Mouse (Mus musculus) lung, embryonic 16.5 days (tissue): Measurements from ENCODE around the gene Zfp42. TPM values are rescaled to one million over a fixed set of nuclear protein-coding genes. Genes with fewer than 3 reads are reported as not detected.

ENCODE experiments used
- ATAC-seq: fragments of 200-750 bp; cut with Nextera tagmentation; 2 replicates; pipeline ENCODE4 v1.8.0; 2017; ENCODE audit warnings: low read depth, mild to moderate bottlenecking, moderate library complexity
- H3K27ac ChIP-seq: fragments of 300-500 bp; sonication (generic); 2 replicates; pipeline ENCODE4 v1.5.1; 2014; ENCODE audit warnings: mild to moderate bottlenecking, control low read depth, low read length
- H3K27me3 ChIP-seq: fragments of 300-500 bp; sonication (generic); 2 replicates; pipeline ENCODE4 v1.6.1; 2014; ENCODE audit warnings: low read depth, low read length, mixed read lengths; ENCODE audit not compliant: control insufficient read depth, insufficient read depth
- H3K36me3 ChIP-seq: fragments of 300-500 bp; sonication (generic); 2 replicates; pipeline ENCODE4 v1.6.1; 2014; ENCODE audit warnings: low read length; ENCODE audit not compliant: control insufficient read depth, insufficient read depth
- H3K4me1 ChIP-seq: fragments of 300-500 bp; sonication (generic); replicated peaks from 2 replicates; pipeline ENCODE4 v1.6.1; 2014; ENCODE audit warnings: low read length, mixed read lengths; ENCODE audit not compliant: control insufficient read depth, insufficient read depth
- H3K4me2 ChIP-seq: fragments of 300-500 bp; sonication (generic); 2 replicates; pipeline ENCODE4 v1.6.1; 2014; ENCODE audit warnings: low read depth, low read length, control low read depth
- H3K4me3 ChIP-seq: fragments of 300-500 bp; sonication (generic); 2 replicates; pipeline ENCODE4 v1.5.1; 2014; ENCODE audit warnings: mild to moderate bottlenecking, low read length, control low read depth
- H3K9ac ChIP-seq: fragments of 300-500 bp; sonication (generic); 2 replicates; pipeline ENCODE4 v1.6.1; 2014; ENCODE audit warnings: low read length, control low read depth
- H3K9me3 ChIP-seq: fragments of 300-500 bp; sonication (generic); 2 replicates; pipeline ENCODE4 v1.6.1; 2016; ENCODE audit warnings: low read length; ENCODE audit not compliant: control insufficient read depth
- WGBS: fragments of 180-500 bp; shearing (Covaris S2); extraction: QIAGEN DNeasy Blood & Tissue Kit; methylation state at CpG from one replicate; pipeline ENCODE4 v1.1.7; 2014; 5-methylcytosine and 5-hydroxymethylcytosine counted together
- polyA plus RNA-seq: library from polyadenylated mRNA; unstranded; fragments of >200 nt; fragmentation: Nextera tagmentation; extraction: Ambion mirVana; gene quantifications from 2 replicates; pipeline ENCODE4 v1.2.1, GENCODE M21; 2015

Gene Zfp42
- polyA plus RNA-seq, 1 experiment from 2014 or later, result not detected

DNA sequence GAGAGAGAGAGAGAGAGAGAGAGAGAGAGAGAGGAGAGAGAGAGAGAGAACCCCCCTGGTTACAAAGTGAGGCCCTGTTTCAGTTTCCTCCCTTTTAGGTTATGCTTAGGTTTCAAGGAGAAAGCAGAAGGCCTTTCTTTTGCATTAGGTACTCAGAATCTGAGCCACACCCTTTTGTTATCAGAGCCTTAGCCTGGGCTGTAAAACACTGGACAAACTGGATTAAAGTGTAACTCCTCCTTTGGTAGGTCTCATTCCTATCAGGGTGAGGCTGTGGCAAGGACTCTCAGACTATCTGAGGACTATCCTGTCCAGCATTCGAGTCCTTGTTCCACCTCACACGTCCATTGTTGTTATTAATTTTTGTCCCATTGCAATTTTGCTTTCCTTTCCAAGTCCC lies 1.4 kb upstream of the Zfp42 start:
- whole genome bisulfite sequencing, result 52% methylated on average over 2 of the region's 2 CpGs
- H3K4me2 ChIP-seq, result no peak overlapping the region
- H3K4me3 ChIP-seq, result no peak overlapping the region
- no peak overlapping the region for H3K27ac ChIP-seq
- H3K9me3 ChIP-seq, result 0 out of 2 replicates have a peak, but pooled peaks cover 5% of the 10 kb centered on the region
- H3K36me3 ChIP-seq, result no peaks in the 10 kb centered on the region
- no peak overlapping the region for H3K9ac ChIP-seq
- H3K4me1 ChIP-seq, result no peaks in the 10 kb centered on the region
- no peak for ATAC-seq
- no peaks in the 10 kb centered on the region for H3K27me3 ChIP-seq

DNA sequence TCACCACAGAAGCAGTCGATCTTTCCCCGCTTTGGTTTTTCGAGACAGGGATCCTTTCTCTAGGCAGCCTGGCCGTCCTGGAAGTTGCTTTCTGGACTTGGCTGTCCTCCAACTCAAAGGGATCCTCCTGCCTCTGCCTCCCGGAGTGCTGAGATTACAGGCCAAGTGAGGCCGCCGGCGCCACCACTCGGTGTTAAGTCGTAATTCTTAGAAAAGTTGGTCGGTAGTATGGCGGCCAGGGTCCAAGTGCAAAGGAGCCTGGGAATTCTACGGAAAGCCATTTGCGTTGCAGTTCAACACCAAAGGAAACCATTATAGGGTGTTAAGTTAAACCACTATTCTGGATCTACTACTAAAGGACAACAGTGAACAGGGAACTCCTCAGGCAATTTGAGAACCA lies 1.1 kb downstream of the Zfp42 start:
- 94% methylated on average over 14 of the region's 14 CpGs for WGBS
- no peak overlapping the region for H3K4me3 ChIP-seq
- H3K9me3 ChIP-seq, result 0 out of 2 replicates have a peak, but pooled peaks cover 5% of the 10 kb centered on the region
- no peak overlapping the region for H3K9ac ChIP-seq
- ATAC-seq, result no peak
- H3K4me1 ChIP-seq, result no peaks in the 10 kb centered on the region
- no peak overlapping the region for H3K4me2 ChIP-seq
- H3K27me3 ChIP-seq, result no peaks in the 10 kb centered on the region
- no peaks in the 10 kb centered on the region for H3K36me3 ChIP-seq
- no peak overlapping the region for H3K27ac ChIP-seq

DNA sequence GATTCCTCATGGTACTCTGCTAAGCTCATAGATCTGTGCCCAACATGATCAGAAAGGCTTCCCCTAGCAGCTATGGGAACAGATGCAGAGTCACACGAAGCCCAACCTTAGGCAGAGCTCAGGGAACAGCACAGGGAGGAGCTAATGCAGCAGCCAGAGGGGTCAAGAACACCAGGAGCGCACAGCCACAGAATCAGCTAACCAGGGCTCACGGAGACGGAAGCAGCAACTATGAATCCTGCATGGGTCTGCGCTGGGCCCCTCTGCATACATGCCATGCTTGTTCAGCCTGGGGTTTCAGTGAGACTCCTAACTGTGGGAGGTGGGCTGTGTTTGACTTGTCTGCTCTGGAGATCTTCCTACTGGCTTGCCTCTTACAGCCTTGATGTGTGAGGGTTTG lies 7.0 kb downstream of the Zfp42 start:
- Histone ChIP-seq H3K27me3 (no peaks in the 10 kb centered on the region), H3K36me3 (no peaks in the 10 kb centered on the region), H3K27ac (no peak overlapping the region), H3K9ac (no peak overlapping the region), H3K4me1 (no peaks in the 10 kb centered on the region), H3K4me3 (no peak overlapping the region), H3K4me2 (no peak overlapping the region), H3K9me3 (no peaks in the 10 kb centered on the region)
- 61% methylated on average over 5 of the region's 5 CpGs for WGBS
- ATAC-seq, result no peak

DNA sequence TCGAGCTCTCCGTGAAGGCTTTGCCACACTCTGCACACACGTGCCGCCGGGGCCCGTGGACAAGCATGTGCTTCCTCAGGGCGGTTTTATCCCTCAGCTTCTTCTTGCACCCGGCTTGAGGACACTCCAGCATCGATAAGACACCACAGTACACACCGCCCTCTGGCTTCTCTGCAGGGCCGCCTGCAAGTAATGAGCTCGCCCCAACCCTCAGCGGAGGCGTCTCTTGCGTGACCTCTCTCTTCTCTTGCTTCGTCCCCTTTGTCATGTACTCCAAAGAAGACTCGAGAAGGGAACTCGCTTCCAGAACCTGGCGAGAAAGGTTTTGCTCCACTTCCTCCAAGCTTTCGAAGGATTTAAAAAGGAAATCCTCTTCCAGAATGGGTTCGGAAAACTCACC lies 11.0 kb downstream of the Zfp42 start:
- Histone ChIP-seq H3K27me3 (no peaks in the 10 kb centered on the region), H3K9ac (no peak overlapping the region), H3K27ac (no peak overlapping the region), H3K4me3 (no peak overlapping the region), H3K4me1 (no peaks in the 10 kb centered on the region), H3K9me3 (no peaks in the 10 kb centered on the region), H3K4me2 (no peak overlapping the region), H3K36me3 (no peaks in the 10 kb centered on the region)
- WGBS, result 86% methylated on average over 21 of the region's 21 CpGs
- ATAC-seq, result no peak

DNA sequence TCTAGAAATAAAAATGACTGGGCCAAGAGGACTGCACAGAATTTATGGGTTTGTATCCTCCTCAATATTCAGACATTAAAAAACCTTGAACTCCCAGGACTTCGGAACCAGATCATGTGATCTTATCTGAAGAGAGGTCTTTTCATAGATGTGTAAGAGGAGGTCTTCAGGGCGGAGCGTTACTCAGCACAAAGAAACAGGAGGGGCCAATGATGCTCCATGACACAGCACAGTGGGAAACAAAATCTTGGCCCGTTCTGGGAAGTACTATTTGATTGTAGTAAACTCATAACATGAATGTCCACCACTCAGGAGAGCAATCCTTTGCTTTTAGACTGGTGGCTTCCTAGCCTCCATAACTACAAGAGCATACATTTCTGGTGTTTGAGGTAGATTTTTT lies 12.6 kb downstream of the Zfp42 start:
- Histone ChIP-seq H3K4me1 (no peaks in the 10 kb centered on the region), H3K4me3 (no peak overlapping the region), H3K27ac (no peak overlapping the region), H3K4me2 (no peak overlapping the region), H3K9ac (no peak overlapping the region), H3K36me3 (no peaks in the 10 kb centered on the region), H3K27me3 (no peaks in the 10 kb centered on the region), H3K9me3 (no peaks in the 10 kb centered on the region)
- ATAC-seq, result no peak
- WGBS, result 82% methylated on average over 4 of the region's 4 CpGs

DNA sequence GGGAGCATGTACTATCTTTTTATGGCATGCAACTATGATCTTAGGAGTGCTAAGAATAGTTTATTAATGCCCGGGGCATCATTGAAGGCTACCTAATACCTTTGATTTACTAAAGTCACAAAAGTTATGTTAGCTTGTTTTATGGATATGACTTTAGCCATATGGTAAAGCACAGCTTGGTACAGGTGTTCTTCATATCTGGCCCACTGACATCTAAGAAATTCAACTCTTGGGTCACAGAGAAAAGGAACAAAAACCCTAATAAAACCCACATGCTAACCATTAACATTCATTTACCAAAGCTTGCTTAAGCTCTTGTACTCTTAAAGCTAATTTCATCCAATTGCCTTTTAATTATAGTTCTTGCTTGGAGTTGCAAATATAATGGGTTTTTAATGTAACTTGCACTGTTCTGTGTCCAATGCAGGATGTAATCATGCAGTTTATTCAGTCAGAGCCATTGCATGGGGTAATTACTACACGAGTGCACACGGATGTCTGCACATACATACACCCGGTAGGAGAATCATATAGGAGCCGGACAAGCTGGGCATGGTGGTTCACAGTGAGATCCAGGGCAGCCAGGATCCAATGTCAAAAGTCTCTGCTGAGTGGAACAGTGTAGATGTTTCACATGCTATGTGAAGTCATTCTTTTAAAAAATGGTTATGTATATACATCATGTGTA lies 16.2 kb downstream of the Zfp42 start:
- ATAC-seq, result no peak
- no peaks in the 10 kb centered on the region for H3K9me3 ChIP-seq
- WGBS, result 94% methylated on average over 5 of the region's 5 CpGs

DNA sequence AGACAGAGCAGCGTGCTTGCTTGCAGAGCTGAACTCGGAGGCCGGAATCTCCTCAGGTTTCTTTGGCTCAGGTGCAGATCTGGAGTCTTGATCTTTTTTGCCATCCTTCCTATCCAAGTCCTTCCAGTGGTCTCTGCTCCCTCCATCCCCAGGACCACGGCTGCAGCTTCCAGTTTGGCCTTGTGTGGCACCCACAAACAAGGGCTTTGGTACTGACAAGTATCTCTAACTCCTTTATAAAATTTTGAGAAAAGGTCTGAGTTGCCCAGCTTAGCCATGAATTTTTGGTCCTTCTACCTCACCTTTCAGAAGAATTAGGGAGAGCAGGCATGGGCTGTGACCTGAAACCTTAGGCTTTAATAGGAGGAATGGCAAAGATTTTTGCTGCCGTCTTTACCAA lies 17.0 kb downstream of the Zfp42 start:
- WGBS, result 91% methylated on average over 5 of the region's 5 CpGs
- ATAC-seq, result no peak

More for the DNA sequence above, 16.2 kb downstream of the Zfp42 start:
- no peaks in the 10 kb centered on the region for H3K27me3 ChIP-seq
- H3K4me3 ChIP-seq, result no peak overlapping the region
- no peak overlapping the region for H3K4me2 ChIP-seq
- H3K4me1 ChIP-seq, result no peaks in the 10 kb centered on the region
- H3K27ac ChIP-seq, result no peak overlapping the region
- no peaks in the 10 kb centered on the region for H3K36me3 ChIP-seq
- H3K9ac ChIP-seq, result no peak overlapping the region

DNA sequence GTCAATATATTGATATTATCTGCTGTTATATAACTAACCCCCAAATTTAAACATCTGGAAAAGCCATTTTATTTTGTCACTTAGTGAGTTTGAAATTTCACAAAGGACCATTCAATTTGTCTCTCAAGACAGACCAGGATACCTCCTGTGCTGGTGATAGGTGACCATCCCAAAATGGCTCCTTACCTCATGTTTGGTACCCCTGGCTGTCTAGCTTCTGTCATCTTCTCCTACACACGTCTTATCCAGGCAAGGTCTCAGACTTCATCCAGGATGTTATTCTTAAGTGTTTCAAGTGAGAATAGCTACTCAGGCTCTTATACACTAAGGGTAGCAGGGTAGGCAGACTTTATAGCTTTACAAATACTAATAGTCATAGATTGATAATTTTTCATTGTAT lies 17.9 kb downstream of the Zfp42 start:
- WGBS, result 93% methylated on average over 1 of the region's 1 CpGs
- no peak overlapping the region for H3K4me3 ChIP-seq

More for the DNA sequence above, 17.0 kb downstream of the Zfp42 start:
- Histone ChIP-seq H3K27me3 (no peaks in the 10 kb centered on the region), H3K36me3 (no peaks in the 10 kb centered on the region), H3K4me1 (no peaks in the 10 kb centered on the region), H3K27ac (no peak overlapping the region), H3K4me2 (no peak overlapping the region), H3K9me3 (no peaks in the 10 kb centered on the region), H3K9ac (no peak overlapping the region), H3K4me3 (no peak overlapping the region)

DNA sequence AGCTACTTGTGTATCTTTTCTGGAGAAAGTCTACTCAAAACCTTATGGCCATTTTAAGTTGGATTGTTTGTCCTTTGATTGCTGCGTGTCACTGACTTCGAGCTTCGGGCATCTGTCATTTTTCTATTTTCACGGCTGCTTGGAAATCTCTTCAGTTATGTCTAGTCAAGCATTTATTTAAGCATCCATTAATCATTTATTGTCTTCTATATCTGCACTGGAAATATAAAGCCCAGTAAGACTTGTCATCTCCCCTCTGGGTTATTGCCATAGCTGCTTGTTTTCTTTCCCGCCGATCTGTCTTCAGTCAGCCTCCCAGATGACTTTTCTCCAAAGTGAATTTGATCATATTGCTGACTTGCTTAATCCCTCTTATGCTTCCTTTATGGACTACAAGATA lies 19.3 kb downstream of the Zfp42 start:
- Histone ChIP-seq H3K36me3 (no peaks in the 10 kb centered on the region), H3K27me3 (no peaks in the 10 kb centered on the region), H3K4me2 (no peak overlapping the region), H3K27ac (no peak overlapping the region), H3K4me1 (no peaks in the 10 kb centered on the region), H3K9me3 (no peaks in the 10 kb centered on the region), H3K9ac (no peak overlapping the region), H3K4me3 (no peak overlapping the region)
- ATAC-seq, result no peak
- 76% methylated on average over 6 of the region's 6 CpGs for WGBS

More for the DNA sequence above, 17.9 kb downstream of the Zfp42 start:
- no peak overlapping the region for H3K27ac ChIP-seq
- no peaks in the 10 kb centered on the region for H3K4me1 ChIP-seq
- H3K36me3 ChIP-seq, result no peaks in the 10 kb centered on the region
- H3K9ac ChIP-seq, result no peak overlapping the region
- no peaks in the 10 kb centered on the region for H3K27me3 ChIP-seq
- no peak for ATAC-seq
- no peak overlapping the region for H3K4me2 ChIP-seq
- H3K9me3 ChIP-seq, result no peaks in the 10 kb centered on the region

DNA sequence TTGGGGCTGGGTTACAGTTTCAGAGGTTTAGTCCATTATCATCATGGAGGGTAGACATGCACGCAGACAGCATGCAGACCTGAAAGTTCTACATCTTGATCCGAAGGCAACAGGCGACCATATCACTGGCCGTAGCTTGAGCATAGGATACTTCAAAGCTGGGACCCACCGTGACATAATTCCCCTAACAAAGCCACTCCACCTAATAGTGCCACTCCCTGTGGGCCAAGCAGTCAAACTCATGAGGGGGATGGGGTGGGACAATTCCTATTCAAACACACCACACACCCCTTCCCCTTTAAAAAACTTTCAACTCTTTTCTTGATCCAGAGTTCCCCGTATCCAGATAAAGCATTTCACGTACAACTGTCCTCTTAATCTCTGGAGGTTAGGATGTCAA lies 23.5 kb downstream of the Zfp42 start:
- Histone ChIP-seq H3K4me1 (no peaks in the 10 kb centered on the region), H3K27me3 (no peaks in the 10 kb centered on the region), H3K36me3 (no peaks in the 10 kb centered on the region), H3K9me3 (no peaks in the 10 kb centered on the region), H3K27ac (no peak overlapping the region), H3K9ac (no peak overlapping the region), H3K4me2 (no peak overlapping the region), H3K4me3 (no peak overlapping the region)
- no peak for ATAC-seq
- 86% methylated on average over 7 of the region's 7 CpGs for WGBS
